Mouse (Mus musculus) cerebellum, adult 11-12 months (tissue): ENCODE results near the gene 4930539E08Rik.

Source experiments
- DNase-seq: peaks from one replicate; pipeline ENCODE4 v3.0.0; 2022

4930539E08Rik gene

DNA sequence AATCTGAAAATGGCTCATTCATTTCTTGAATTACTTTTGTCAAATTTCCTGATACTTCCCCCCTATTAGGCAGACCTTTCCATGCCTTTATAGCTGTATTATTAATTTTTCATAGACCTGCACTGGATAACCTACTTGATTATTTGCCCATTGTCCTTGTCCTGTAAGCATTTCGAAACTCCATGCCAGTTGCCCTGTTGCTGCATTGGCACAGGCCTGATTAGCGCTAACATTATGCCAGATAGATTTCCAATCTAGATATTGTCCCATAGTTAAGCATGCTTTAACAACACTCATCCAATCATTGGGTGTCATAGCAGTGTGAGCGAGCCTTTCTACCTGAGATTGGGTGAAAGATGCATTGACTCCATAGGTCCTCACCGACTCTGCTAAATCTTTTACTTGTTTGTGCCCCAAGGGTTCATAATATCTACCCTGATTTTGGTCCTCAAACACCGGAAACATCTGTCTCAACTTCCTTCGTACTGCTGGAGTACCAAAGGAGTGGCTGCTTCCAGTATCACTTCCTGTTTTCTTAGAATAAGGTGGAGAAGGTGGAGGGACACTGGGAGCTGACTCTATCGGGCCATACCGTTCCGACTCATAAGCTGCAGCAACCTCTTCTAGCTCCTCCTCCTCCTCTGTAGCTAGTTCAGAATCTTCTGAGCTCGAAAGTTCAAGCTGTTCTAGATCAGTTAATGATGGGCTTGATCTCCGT lies 20.9 kb downstream of the 4930539E08Rik start:
- no peak for DNase-seq

DNA sequence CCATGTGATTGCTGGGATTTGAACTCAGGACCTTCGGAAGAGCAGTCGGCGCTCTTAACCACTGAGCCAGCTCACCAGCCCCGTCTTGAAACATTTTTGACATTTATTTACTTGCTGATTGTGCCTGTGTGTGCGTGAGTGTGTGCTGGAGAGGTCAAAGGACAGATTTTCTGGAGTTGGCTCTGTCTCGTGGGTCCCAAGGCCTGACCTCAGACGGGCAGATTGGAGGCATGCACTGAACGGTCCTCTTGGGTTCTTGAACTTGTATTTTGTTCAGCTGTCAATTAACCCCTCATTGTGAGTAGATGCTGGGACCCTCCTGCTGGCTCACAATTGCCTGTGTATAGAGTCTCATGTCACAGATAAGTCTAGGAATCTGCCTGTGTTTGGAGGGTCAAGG lies 28.9 kb downstream of the 4930539E08Rik start:
- DNase-seq: no peak

DNA sequence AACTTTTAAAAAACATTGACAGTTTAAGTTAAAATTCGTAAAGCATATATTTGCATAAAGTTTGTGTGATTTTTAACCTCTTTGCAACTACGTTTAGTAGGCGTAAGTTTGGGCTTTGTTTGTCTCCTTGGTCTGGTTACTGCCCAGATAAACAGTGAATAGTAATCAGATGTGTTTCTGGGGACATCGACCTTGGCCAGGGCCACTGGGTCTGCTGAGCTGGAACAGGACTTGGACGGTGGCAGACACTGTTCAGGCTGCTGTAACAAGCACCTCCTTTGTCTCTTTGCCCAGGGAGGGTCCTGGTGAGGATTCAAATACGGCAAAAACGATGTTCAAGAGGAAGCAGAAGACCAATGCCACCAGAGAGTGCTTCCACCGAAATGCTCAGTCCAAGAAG lies 29.9 kb downstream of the 4930539E08Rik start:
- no peak for DNase-seq

DNA sequence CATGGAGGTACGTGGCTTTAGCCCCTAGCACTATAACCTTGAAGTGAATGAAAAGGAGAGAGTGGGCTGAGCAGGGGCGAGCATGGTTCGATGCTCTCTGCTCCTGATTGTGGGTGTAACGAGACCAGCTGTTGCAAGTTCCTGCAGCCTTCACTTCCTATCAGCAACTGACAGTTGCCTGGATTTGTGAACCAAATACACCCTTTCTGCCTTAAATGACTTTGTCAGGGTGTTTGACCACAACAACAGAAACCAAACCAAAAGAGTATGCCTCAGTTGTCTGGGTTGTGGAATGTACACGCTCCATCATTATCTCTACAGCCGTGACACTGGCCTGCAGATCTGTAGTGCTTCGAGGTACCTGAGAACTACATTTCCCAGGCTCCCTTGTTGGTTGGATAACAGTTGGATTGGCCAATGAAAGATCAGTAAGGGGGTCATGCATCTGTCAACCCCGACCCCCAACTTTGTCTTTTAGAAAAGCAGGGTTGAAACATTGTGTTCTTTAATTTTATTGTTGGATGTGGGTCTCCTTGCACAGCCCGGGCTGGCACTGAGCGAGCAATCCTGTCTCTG lies 31.1 kb downstream of the 4930539E08Rik start:
- DNase-seq: no peak

DNA sequence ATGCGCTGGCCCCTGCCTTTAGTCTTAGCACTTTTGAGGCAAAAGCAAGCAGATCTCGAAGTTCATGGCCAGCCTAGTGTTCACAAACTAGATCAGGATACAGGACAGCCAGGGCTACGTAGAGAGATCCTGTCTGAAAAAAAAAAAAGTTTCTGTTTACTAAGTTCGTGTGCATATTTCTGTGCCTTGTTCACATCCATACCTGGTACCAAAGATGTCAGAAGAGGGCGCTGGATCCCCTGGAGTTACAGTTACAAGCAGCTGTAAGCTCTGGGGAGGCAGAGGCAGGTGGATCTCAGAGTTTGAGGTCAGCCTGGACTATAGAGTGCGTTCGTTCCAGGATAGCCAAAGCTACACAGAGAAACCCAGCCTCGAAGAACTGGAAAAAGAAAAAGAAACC lies 32.3 kb downstream of the 4930539E08Rik start:
- DNase-seq: no peak

DNA sequence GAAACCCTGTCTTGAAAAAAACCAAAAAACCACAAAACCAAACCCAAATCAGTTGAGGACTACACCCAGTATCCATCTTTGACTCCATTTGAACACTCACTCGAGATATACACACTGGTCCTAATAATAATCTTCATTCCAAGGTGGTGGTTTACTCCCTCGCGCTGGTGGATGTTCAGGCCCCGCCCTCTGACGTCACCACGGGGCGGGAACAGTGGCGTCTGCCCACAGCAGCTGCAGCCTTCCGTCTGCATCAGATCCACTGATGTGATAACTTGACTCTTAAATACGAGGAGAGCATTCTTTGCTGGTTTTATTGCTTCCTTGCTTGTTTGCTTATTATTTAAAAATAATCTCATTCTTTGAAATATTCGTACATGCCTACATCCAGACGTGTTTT lies 32.8 kb downstream of the 4930539E08Rik start:
- no peak for DNase-seq

DNA sequence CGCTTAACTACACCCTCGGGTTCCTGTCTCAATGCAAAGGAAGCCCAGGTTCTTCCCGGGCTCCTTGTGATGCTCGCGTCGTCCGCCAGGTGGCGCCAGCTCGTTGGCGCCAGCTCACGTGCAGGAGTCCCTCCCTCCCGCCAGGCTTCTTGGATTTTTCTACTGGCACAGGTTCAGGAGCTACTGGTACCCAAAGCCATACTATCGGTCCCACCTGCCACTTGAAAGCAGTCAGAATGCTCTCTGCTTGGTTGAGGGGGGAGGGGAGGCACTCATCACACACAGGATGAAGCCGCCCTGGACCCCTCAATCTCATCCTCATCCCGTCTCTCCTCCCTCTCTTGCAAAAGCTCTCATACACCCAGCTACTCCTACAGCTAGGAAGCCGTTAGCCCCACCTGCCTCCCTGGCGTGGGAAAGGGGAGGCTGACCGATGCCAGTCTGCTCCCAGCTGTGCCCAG lies 35.2 kb downstream of the 4930539E08Rik start:
- DNase-seq: peak; percentile 58

DNA sequence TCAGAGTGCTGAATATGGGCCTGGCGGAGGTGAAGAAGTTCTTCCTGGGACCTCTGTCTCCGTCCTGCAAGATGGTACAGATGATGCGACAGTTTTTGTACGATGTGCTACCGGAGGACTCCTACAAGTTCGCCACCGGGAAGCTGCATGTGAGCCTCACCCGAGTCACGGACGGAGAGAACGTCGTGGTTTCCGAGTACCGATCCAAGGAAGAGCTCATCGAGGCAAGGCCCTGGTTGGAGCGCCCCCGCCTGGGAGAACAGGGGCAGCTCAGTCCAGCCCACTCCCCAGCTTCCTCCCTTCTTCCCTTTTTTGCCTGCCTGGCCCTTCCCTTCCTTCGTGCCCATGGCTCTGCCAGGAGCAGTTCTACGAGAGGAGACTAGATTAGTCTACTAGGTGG lies 38.3 kb downstream of the 4930539E08Rik start:
- no peak for DNase-seq

DNA sequence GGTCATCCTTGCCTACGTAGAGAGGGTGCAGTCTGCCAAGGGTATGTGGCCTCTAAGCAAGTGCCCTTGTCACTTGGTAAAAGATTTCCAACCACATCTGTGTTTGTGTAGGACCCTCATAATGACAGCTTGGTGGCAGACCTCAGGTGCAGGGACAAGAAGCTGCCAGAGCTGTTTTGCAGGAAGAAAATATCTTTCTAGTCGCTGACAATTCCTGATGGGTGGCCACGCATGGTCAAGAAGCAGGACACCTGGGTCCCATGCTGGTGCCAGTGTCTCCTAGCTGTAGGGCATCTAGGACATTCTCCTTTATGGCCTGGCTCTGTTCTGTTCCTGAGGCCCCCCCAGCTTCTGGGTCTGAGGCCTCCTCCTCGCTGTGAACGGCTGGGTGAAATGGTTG lies 38.8 kb downstream of the 4930539E08Rik start:
- DNase-seq: no peak

DNA sequence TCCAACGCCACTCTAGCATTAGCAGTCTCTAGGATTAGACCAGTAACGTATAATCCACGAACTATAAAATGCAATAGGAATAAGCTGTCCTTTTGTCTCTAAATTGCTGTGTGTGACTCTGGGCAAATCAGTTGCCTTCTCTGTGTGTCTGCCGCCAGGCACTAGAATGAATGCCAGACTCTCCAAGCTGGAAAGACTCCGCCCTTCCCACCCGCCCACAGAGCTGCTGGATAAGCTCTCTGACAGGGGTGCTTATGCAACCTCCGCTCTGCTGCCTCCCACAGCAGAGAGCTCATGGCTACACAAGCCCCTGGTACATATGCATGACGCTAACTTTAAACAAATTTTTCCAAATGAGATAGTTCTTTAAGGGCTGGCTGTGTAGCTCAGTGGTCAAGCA lies 39.8 kb downstream of the 4930539E08Rik start:
- no peak for DNase-seq

DNA sequence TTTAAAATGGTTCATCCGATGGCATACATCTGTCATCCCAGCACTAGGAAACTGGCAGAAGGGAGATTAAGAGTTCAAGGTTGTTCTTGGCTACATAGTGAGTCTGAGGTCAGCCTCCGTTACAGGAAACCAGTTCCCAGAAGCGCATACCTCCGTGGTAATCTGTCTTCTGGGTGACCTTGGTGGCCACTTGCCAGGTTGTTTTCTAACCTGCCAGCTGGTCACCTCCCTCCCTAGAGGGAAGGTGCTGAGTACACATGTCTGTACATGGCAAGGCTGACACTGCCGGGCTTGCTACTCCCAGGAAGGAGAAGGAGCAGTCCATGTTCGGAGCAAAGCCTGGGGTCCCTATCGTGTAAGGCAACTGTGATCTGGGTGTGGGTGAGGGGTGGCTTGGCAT lies 40.3 kb downstream of the 4930539E08Rik start:
- DNase-seq: peak; percentile 33

DNA sequence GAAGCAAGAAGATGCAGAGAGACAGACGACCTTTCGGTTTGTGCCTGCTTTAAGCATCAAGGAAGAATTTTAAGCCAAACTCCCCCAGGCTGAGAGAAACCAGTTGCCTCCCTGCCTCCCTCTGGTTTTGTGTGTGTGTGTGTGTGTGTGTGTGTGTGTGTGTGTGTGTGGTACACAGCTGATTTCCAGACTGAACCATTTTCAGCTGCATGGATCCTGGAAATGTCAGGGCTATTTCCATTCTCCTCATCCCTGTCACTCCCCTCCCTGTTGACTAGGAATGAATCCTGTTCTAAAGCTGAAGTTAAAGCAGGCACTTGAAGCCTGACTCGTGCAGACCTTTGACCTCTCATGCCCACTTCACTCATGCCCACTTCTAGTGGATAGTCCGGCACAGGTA lies 40.9 kb downstream of the 4930539E08Rik start:
- DNase-seq: no peak

DNA sequence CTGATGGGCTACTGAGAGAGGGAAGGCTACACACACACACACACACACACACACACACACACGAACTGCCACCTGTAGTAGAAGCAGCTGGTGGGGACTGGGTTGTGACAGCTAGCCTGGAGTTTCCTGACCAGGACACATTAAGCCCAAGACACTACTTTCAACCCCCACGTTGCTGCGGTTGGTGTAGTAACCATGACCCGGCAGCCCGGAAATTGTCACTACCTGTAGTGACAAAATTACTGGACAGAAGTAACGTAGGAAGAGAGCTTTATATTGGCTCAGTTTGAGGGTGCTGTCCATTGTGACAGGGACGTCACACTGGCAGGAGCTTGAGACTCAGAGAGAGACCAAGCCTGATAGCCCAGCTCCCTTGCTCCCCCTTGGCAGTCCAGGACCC lies 42.8 kb downstream of the 4930539E08Rik start:
- DNase-seq: no peak

DNA sequence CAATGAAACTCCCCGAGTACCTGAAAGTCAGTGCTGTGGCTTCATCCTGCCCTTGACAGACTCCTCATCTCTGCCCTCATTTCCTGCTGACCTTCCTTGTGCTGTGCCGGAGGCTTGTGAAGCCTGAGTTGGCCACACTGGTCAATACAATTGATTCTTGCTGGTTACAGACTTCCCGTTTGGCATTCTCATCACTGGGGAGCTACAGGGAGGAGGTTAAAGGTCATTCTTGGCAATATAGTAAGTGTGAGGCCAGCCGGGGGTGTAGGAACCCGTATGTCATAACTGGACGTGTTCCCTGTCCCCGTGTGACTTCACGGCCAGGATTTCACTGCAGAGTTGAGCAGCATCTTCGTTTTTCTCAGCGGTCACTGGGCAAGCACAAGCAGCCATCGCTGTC lies 43.3 kb downstream of the 4930539E08Rik start:
- DNase-seq: no peak

DNA sequence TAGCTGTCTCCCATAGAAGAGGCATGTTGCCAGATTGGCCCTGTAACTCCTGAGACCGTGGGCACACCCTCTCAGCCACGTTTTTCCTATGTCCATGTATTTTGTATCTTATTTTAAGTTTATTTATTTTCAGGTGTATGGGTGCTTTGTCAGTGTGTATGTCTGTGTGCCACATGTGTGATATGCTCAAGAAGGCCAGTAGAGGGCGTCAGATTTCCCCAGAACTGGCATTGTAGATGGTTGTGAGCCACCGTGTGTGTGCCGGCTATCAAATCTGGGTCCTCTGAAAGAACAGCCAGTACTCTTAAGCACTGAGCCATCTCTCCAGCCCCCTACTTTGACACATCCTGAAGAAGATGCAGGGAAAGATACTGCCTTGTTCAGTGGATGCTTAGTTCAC lies 44.7 kb downstream of the 4930539E08Rik start:
- no peak for DNase-seq

DNA sequence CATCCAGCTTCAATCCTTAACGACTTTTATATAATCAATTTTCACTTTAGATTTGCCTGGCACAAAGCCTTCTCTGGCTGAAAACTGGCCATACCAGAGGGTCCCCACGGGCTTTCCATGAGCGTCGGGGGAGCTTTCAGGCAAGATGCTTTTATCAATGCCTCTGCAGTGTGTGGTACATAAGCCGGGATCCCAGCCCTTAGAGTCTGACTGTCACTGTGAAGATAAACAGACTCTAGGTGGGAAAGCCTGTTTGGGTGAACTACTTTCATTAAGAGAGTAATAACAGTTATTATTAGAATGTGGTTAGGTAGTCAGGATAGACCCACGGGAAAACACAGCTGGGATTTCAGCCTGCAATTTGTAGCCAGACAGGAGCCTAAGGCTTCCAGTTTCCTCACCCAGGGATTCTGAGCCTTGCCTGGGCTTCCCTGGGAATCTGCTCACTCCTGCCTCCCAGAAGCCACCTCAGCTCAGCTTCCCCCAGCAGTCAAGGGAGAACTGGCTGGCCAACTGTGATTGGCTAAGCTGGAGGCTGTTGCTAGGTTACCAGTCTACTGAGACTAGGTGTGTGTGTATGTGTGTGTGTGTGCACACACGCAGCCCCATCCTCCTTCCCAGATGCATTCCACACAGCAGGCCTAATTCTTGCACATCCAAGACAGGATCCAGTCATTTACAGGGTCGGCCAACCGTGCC lies 45.6 kb downstream of the 4930539E08Rik start:
- no peak for DNase-seq

DNA sequence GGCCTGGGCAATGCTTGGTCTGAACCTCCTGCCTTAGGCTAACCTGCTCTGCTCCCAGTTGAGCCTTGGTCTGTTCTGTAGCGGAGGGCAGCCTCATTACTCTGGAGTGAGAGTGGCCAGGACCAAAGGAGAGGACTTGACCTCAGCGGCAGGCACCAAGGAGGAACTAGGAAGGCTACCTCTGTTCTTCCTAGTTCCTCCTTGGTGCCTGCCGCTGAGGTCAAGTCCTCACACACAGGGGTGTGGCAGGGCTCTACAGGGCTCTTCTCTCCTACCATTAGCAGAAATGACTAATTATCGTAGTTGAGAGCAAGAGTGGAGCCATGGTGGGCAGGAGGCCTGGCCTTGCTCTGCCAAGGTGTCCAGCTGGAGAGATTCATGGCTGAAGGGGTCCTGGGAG lies 47.7 kb downstream of the 4930539E08Rik start:
- DNase-seq: no peak

DNA sequence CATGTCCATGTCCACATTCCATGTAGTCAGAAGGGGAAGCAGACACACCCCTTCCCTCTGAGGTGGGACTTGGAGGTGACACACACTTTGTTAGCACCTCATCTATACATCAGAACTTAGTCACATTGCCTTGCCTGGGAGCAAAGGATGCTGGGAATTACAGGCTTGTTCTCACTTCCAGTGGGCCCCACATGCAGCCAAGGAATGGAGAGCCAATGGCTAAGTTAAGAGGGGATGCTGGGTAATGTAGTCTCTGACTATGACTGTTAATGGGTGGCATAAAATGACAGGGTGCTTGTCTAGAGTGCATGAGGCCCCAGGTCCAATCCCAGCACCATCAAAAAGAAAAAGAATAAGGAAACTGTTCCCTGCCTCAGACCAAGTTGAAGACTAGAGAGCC lies 48.2 kb downstream of the 4930539E08Rik start:
- no peak for DNase-seq

DNA sequence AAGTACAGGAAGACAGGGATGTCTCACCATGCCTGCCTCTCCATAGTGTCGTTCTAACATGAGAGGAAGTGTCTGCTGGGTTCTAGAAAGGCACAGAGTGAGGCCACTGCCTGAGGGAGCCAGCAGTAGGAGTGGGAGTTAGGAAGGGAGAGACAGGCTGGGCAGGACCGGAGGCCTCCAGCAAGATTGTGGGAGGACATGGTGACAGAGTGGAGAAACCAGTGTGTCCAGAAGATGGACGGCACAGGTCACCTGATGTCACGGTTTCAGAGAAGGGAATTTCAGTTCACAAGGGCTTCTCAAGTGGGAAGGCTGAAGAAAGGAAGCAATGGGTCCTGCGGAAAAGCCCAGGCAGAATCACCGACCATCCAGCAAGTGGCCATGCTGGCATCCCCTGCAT lies 50.7 kb downstream of the 4930539E08Rik start:
- DNase-seq: no peak

DNA sequence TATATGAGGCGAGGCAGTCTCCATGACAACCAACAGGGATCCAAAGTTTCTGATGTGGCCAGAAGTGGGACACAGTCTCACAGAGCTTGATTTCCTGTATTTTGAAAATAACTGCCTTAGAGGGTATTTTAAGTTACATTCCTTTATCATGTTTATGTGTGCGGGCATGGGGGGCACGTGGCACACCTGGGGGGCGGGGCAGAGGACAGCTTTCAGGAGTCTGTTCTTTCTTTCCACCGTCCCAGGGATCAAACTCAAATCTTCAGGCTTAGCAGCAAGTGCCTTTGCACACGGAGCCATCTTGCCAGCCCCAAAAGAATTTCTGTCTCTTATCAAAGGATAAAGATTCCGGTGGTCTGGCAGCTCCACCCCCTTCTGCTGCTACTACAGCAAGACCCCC lies 51.2 kb downstream of the 4930539E08Rik start:
- no peak for DNase-seq

DNA sequence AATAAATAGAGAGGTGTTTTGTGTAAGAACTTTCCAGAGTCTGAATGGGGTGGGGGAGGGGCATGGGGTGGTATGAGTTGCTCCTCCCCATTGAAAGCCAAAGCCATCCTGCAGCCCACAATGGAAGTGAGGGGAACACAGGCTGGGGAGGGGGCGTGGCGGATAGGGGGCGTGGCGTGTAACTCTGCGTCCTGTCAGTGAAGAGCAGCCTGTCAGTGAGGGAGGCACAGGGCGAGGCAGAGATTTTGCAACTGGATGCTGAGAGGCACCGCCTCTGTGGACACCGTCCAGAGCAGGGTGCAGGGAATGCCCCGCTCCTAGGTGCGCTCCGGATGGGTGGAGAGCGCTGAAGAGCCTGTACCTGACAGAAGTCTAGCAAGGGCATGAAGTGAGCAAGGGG lies 56.9 kb downstream of the 4930539E08Rik start, which contains the start of gene Pnpla1:
Pnpla1 (plus strand) TSS at position 207 of the 400 bp plus-strand sequence.
- DNase-seq: no peak

DNA sequence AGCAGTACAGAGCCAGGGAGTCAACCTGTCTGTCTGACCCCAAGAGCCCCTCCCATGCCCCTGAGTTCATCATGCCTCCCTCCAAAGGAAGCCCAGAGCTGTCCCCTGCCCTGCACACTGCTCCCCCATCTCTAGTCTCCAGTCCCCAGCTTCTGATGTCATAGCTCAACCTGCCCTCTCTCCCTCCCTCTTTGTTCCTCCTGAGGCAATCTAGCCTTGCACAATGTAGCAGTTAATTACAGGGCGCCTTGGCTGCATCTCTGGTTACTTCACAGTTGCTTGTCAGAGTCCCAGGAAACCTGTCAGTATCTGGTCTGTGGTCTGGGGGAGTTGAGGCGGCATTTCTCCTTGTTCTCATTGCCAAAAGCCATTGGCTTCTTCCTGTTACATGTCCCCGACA lies 59.1 kb downstream of the 4930539E08Rik start:
- no peak for DNase-seq

DNA sequence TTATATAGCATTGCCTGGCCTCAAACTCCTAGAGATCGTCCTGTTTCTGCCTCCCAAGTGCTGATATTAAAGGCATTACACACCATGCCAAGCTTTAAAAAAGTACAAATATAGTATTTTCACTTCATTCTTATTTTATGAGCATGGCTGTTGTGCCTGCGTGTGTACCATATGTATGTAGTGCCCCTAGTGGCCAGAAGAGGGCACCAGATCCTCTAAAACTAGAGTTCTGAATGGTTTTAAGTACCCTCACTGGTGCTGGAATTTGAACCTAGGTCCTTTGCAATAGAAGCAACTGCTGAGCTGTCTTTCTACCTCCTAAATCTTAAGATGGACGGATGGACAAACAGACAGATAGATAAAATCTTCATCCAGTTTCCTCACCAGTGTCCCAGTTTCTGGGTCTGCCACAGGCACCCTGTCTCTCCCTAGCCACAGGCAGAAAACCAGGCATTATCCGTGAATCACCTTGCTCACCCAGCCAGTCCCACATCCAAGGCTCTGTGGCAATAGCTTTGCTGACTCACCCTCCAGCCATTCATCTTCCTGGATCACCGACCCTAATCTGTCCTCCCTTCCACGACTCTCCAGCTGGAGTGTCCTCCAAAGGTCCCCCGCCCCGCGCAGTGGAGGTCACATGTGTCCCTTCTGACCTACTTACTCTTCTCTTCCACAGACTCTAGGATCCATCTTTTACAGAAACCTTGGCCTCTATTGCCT lies 59.8 kb downstream of the 4930539E08Rik start:
- no peak for DNase-seq

DNA sequence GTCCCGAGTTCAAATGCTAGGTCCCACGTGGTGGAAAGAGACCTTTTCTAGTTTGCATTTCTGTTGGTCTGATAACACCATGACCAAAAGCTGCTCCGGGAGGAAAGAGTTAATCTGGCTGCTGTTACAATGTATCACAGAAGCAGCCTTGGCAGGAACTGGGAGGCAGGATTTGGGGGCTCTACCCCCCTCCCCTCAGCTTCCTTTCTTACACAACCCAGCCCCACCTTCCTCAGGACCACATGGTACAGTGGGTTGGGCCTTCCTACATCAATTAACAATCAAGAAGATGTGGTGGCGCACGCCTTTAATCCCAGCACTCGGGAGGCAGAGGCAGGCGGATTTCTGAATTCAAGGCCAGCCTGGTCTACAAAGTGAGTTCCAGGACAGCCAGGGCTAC lies 60.7 kb downstream of the 4930539E08Rik start:
- no peak for DNase-seq
